In genomic region chr3:121579880-121580549, GRCm38 (mm10) we compare ENCODE assay signal across 20 mouse cellular contexts. TPM values are rescaled to one million over a fixed set of nuclear protein-coding genes. Genes with fewer than 3 reads are reported as not detected.
DNase-seq lines count a peak whose midpoint lies in the region; ATAC-seq and TF ChIP-seq lines count a peak whose summit lies in the region.
"Had no signal": no experiment of that assay in that cellular context is flagged by ENCODE, and none has a peak within 500 bp of the region (broad histone marks: within the 10 kb centered on the region; RNA-seq: fewer than 3 reads in every experiment).

No protein-coding gene starts in this region.

- ATAC-seq in megakaryocyte, adult 5-6 weeks (ENCODE audit: poor library complexity, severe bottlenecking) = peak; percentile 81
- peak; percentile 58 for ATAC-seq in monocyte, adult 5-6 weeks (replicated peaks; ENCODE audit: insufficient number of reproducible peaks, low FRiP score, low TSS enrichment, poor library complexity, severe bottlenecking)
- ATAC-seq: forebrain, postnatal 0 days had no signal

- TF ChIP-seq CTCF in bone marrow, adult 2 months (IDR thresholded peaks at IDR 0.05; ENCODE audit: control insufficient read depth, insufficient read depth, low read length) = no peak

- no peak for TF ChIP-seq POLR2A in bone marrow, adult 2 months (IDR thresholded peaks at IDR 0.05; ENCODE audit: borderline replicate concordance, control insufficient read depth, low read depth, low read length)

- H3K4me3 ChIP-seq in bone marrow, adult 2 months (replicated peaks; ENCODE audit: control insufficient read depth, low read depth, low read length) = no peak overlapping the region
- no peak overlapping the region for H3K4me3 ChIP-seq in embryonic facial prominence, embryonic 10.5 days
- H3K4me3 ChIP-seq: embryonic facial prominence, embryonic 13.5 days; forebrain, embryonic 12.5 days; heart, embryonic 12.5 days; hindbrain, embryonic 15.5 days had no signal

- no peaks in the 10 kb centered on the region for H3K36me3 ChIP-seq in embryonic facial prominence, embryonic 10.5 days (replicated peaks)
- H3K36me3 ChIP-seq: embryonic facial prominence, embryonic 13.5 days; forebrain, embryonic 12.5 days; G1E; heart, embryonic 12.5 days; hindbrain, embryonic 15.5 days had no signal

- peak overlapping the region; percentile 59; the same call in 1 of the 2 replicates for H3K27ac ChIP-seq in bone marrow, adult 2 months (ENCODE audit: control insufficient read depth, insufficient read depth, low read depth, low read length, poor library complexity)
- H3K27ac ChIP-seq in embryonic facial prominence, embryonic 10.5 days (replicated peaks) = no peak overlapping the region
- H3K27ac ChIP-seq: embryonic facial prominence, embryonic 13.5 days; forebrain, embryonic 12.5 days; hindbrain, embryonic 15.5 days had no signal

- WGBS in bone marrow, adult 2 months = 43% methylated on average over 6 of the region's 6 CpGs
- WGBS in embryonic facial prominence, embryonic 10.5 days = 88% methylated on average over 6 of the region's 6 CpGs

- peaks cover 5% of the 10 kb centered on the region; the same call in 1 of the 2 replicates for H3K4me1 ChIP-seq in bone marrow, adult 2 months (ENCODE audit: control insufficient read depth, insufficient read depth, low read length)
- peaks cover 44% of the 10 kb centered on the region for H3K4me1 ChIP-seq in embryonic facial prominence, embryonic 10.5 days
- H3K4me1 ChIP-seq: hindbrain, embryonic 15.5 days had no signal

- peak; percentile 48 for DNase-seq in 416B (ENCODE audit: low read depth)
- DNase-seq in kidney, postnatal 25 days = no peak
- no peak for DNase-seq in embryonic facial prominence, embryonic 10.5 days (ENCODE audit: low spot score)
- no peak for DNase-seq in cerebellum, postnatal 10 days
- DNase-seq: adrenal gland, postnatal 10 days; cerebellum, adult 18-20 months; cerebellum, postnatal 14 days; forebrain, postnatal 0 days; gastrocnemius, postnatal 14 days had no signal

- H3K9me3 ChIP-seq in embryonic facial prominence, embryonic 10.5 days = no peaks in the 10 kb centered on the region
- H3K9me3 ChIP-seq: embryonic facial prominence, embryonic 13.5 days; forebrain, embryonic 12.5 days; G1E; heart, embryonic 12.5 days; hindbrain, embryonic 15.5 days had no signal

- no peaks in the 10 kb centered on the region for H3K27me3 ChIP-seq in embryonic facial prominence, embryonic 10.5 days (replicated peaks; ENCODE audit: low read depth, poor library complexity, severe bottlenecking)
- H3K27me3 ChIP-seq: CH12.LX; embryonic facial prominence, embryonic 13.5 days; forebrain, embryonic 12.5 days; heart, embryonic 12.5 days; hindbrain, embryonic 15.5 days had no signal

RNA-seq across cellular contexts. Expression of gene Slc44a3, which starts 47.8 kb away (rescaled TPM):
- polyA plus RNA-seq in bone marrow, adult 2 months (2011; ENCODE audit: insufficient read depth, insufficient read length, low replicate concordance, missing spikeins) = 1.3 TPM in 1 of 2 replicates, not detected in the other
- not detected in 2 replicates for total RNA-seq in megakaryocyte, adult 5-6 weeks (2015)
- not detected in 2 replicates for total RNA-seq in megakaryocyte, adult 5-6 weeks (2017)
- not detected in 3 replicates for total RNA-seq in monocyte, adult 5-6 weeks (2017)
- polyA plus RNA-seq in embryonic facial prominence, embryonic 10.5 days (2016; fragmentation: Nextera tagmentation; extraction: Ambion mirVana) = 0.83 and 1.6 TPM in 2 replicates
- total RNA-seq: CH12.LX; gastrocnemius, adult 18-20 months; heart, postnatal 25 days had no signal
- polyA plus RNA-seq: G1E had no signal
